Mouse (Mus musculus) ES-E14 (cell line): ENCODE measurements at regions not wholly inside any gene's neighbourhood (a gene's known extent, or its start where the extent isn't known, plus 50 kb on each side); places are given as distances from the start of the nearest gene placed in this dataset.

Experiments used
- ZC3H11A ChIP-seq: IDR thresholded peaks from 2 replicates; pipeline ENCODE4 v1.6.1; 2012; ENCODE audit warnings: low read depth, mild to moderate bottlenecking, inconsistent platforms, low read length, borderline replicate concordance
- ZNF384 ChIP-seq: IDR thresholded peaks from 2 replicates; pipeline ENCODE4 v1.6.1; 2012; ENCODE audit warnings: low read depth, low read length, inconsistent platforms

DNA sequence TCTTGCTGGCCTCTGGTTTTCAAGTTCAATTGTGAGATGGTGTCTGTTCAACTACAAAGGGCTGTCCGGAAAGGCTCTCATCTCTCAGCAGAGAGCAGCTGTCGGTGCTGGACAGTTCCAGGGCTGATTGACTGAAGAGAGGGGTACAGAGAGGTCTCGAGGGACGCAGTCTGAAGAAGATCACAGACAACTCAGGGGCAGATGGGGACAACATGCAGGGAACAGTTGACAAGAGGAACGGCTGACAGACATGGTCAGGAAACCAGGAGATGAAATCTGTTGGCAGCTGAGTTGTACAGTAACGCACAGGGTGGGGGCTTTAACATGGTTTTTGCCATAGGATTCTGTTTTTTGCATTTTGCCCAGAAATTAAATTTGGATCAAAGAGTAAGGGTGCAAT lies 84.5 kb upstream of the Nectin1 start:
- TF ChIP-seq ZC3H11A (no peak), ZNF384 (no peak)
